Mouse (Mus musculus) thymus, adult 18-20 months (tissue): Measurements from ENCODE around the gene Eif2d.
A peak's percentile ranks its signal among the peaks of the same experiment; 100 is the strongest.
"Not testable (repeated sequence)": the region's sequence is repeated elsewhere in the genome, so short reads cannot be mapped to it uniquely, and the experiment has no call there.

Experiments
- DNase-seq, 2 experiments: peaks; one replicate each; pipeline ENCODE4 v3.0.0; 2022; ENCODE audit warnings: mixed read lengths in 2 of 2

The Eif2d gene

DNA sequence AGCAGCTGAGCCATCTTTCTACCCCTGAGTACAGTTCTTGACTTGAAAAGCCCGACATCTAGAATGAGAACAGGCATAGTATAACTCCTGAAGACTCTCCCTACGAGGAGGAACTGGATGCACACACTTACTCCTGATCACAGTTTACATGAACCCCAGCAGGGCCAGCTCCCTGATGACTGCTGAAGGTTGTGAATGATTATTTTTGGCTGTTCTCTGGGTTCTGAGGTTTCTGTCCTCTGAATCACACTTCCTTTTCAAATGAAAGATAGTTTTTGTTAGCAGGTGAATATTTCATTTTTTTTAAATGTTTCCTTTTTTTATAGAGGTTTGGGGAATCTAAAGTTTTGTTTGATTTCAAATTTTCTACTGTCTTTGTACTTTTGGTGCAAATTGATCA lies 11.5 kb upstream of the Eif2d start:
- no peak for DNase-seq

DNA sequence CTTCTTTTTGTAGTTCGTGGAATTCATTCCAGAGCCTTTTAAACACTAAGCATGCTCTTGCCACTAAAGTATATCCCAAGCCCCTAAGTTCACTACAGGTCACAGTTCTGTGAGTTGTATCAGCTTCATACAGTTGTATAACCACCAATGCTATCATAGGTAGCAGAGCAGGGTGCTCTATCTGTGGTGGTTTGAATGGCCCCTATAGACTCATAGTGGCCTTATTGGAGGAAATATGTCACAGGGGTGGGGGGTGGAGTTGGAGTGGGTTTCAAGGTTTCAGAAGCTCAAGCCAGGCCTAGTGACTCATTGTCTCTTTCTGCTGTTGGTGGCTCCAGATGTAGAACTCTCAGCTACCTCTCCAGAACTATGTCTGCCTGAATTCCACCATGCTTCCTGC lies 10.5 kb upstream of the Eif2d start:
- DNase-seq: no peak

DNA sequence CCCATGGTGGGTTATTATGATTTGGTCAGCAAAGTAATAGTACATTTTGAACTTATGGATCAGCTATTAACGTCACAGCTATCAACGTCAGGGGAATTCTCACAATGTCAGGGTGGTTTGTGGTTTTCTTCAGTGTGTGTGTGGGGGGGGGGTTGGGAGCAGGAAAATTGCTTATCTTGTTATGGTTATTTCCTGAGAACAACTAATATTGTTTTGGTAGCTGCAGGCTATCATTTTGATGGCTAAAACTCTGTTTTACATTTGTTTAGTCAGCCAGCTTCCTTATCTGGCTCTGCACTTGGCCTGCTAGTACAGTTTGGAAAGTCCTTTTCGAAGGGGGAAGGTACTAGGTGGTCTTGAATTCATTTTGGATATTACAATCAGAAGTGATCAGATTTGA lies 7.8 kb upstream of the Eif2d start:
- not testable (repeated sequence) for DNase-seq

DNA sequence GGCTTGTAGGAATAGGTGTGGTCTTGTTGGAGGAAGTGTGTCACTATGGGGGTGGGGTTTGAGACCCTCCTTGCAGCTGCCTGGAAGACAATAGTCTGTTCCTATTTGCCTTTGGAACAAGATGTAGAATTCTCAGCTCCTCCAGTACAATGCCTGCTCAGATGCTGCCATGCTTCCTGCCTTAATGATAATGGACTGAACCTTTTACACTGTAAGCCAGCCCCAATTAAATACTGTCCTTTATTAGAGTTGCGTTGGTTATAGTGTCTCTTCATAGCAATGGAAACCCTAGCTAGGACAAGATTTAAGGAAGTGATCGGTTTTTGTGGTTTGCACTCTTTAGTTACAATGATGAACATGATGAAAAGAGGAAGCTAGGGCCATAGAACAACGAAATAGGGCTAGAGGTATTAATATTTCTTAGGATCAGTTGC lies 6.8 kb upstream of the Eif2d start:
- DNase-seq: no peak

DNA sequence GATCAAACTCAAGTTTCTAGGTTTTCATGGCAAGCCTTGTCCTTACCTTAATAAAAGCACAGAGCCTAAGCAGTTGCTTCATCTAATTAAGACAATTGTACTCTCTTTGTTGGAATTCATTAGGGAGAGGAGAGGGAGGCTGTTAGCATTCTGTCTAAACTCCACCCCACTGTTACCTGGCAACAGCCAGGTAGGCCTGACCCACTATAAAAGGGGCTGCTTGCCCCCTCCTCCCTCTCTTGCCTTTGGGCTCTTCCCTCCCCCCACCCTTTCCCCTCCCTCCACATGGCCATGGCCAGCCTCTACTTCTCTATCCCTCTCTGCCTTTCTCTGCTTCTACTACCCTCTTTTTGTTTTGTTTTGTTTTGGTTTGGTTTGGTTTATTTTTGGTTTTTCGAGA lies 3.5 kb upstream of the Eif2d start:
- no peak for DNase-seq

DNA sequence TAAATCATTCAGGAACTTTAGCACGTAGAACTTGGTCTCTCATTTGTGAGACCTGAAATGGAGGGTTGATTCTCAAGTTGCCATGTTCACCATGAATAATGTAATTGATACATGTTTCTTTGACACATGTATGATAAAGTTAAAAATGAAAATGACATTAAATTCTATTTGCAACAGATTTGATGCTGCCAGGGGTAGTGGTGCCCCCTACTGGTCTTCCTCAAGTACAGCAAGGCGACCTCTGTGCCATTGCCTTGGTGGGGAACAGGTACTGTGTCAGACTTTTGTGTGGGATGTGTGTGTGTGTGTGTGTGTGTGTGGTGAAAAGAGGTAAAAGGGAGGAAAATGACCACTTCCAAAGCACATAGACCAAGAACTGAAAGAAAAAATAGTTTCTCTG lies 2.5 kb downstream of the Eif2d start:
- peak in 1 of 2 experiments; percentile 22 for DNase-seq

DNA sequence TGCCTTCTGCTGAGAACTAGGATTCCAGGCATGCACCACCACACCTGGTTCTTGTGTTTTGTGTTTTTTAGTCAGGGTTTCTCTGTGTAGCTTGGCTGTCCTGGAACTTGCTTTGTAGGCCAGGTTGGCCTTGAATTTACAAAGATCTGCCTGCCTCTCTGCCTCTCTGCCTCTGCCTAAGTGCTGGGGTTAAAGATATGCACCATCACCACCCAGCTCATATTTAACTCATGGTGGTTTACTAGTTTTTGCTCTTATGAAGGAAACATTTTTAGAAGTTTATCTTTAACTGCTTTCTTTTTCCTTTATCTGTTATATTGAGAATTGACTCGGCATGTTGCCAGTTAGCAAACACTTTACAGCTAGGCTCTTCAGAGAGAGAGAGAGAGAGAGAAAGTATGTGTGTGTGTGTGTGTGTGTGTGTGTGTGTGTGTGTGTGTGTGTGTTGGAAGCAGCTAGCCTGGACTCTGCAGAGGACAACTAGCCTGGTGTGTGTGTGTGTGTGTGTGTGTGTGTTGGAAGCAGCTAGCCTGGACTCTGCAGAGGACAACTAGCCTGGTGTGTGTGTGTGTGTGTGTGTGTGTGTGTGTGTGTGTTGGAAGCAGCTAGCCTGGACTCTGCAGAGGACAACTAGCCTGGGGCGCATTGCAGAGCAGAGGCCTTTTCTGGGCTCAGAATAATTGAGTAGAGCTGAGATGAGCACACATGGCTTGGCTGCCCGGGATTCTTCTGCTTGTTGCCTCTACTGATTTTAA lies 6.8 kb downstream of the Eif2d start:
- not testable (repeated sequence) for DNase-seq

DNA sequence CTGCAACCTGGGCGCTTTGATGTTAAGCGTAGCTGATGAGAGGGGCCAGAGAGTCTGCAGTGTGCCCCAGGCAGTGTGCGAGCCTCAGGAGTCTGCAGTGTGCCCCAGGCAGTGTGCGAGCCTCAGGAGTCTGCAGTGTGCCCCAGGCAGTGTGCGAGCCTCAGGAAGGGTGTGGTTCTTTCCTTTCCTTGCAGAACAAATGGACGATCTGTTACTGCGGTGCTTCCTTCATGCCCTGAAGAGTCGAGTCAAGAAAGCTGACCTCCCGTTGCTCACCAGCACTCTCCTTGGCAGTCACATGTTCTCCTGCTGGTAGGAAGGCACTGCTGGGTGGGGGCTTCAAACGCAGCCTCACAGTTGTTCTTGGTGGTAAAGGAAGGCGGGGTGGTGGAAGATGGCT lies 8.1 kb downstream of the Eif2d start:
- DNase-seq: no peak

DNA sequence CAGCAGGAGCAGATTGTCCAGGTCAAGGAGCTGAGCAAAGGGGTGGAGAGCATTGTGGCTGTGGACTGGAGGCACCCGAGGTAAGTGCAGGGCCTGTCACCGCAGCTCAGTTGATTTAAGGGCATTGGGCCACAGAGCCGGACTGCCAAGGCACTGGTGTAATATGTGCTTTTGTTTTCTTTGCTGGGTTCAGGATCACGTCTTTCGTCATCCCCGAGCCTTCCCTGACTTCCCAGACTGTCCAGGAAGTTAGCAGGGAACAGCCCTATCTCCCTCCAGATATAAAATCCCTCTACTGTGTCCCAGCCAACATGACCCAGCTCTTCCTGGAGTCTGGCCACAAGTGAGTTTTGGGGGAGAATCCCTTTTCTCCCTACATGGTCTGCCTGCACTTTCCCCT lies 11.4 kb downstream of the Eif2d start:
- no peak for DNase-seq

DNA sequence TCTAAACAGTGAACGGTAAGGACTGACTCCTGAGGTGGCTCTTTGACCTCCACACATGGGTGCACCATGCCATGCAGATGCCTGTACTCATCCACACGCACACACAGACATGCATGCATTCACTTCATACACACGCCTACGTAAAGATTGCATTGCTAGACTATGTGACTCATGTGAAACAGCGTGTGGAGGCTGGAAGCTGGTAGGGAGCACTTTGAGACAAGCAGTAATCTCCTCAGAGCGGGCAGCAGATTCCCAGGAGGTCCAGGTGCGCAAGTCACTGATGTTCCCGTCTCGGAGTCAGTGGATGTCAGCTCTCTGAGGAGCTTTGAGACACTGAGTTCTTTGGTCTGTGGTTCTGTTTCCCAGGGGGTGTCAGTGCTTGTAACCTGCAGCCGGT lies 14.6 kb downstream of the Eif2d start:
- no peak for DNase-seq

DNA sequence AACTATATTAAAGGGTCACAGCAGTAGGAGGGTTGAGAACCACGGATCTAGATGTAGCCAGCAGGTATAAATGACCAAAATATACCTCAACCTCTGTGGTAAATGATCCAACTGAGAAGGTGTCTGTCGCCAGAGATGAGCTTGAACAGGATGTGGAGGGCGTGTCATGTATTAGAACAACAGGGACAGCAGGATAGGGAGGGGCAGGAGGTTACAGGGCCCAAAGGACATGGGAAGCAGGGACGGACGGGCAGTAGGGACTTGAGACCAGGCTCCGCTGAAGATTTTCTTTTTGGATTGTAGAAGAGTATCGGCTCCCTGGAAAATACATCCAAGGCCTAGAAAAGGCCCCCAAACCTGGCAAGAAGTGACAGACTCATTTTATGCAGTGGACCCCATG lies 20.0 kb downstream of the Eif2d start:
- DNase-seq: no peak

DNA sequence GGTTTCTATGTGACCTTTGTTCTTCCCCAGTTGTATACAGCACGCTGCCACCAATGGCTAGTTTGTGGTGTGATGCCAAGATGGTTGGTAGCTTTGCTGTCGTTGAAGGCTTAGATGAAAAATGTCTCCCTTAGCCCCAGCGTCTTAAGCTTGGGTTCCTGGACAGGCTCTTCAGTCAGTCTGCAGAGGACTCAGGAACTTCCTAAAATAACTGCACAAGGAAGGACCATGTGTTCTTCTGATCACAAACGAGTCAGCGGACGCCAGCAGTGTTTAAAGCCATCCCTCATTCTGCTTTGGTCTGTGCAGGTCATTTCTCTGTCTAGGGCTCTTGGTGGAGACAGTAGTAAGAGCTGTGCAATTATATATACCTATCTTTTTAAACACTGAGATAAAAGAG lies 20.8 kb downstream of the Eif2d start:
- no peak for DNase-seq

DNA sequence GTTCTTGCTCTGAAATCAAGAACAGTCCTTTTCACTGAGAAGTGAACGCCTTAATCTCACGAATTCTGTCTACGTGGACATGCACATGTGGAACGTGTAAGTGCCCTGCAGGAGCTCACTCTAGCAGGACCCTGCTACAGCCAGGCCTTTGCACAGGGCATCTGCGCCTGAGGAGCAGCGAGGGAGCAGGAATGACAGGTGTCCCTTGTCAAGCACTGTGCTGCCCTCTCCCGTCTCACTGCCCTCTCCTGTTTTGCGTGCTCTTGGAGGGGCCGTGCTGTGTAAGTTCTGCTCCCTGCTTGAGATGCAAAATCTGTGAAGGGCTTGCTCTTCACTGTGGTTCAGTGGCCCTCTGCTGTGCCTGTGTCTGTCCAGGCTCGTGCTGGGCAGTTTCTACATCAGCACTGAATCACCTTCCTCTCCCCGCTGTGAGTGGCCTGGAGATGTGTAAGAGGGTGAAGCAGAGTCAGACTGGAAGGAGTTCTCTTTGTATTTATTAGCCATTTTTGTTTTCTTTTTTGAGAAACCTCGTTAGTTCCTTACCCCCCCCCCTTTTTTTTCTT lies 21.4 kb downstream of the Eif2d start:
- DNase-seq: no peak

DNA sequence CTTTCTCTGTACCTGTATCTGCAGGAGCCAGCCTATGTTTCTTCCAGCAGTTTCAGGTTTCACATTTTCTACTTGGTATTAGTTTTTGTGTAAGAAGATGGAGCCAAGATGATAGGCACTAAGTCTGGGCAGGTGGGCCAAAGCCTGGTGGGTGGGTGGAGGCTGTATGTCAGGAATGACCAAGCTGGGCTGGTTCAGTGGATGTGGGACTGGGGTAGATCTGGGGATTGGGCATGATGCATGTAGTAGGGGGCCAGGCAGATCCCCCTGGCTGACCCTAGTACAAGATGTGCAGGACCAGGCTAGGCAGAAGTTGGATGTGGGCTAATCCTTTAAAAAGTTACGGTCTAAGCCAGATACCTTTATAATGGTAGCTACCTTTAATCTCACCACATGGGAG lies 22.2 kb downstream of the Eif2d start:
- no peak for DNase-seq

DNA sequence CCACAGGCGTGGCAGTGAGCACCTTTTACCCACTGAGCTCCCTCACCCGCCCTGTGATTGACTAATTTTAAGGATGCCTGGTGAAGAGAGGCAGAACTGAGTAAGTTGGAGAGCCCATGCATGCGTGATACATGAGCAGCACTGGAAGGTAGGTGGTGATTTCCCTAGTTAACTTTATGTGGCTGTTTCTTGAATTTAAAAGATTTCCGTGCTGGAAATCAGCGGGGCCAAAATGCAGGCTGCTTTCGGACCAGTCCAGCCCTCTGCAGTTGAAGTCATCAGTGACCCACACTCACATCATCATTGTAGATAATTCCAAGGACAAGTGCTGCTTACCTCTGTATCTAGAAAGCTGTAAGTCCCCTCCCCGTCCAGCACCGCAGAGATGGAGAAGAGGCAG lies 22.8 kb downstream of the Eif2d start:
- no peak for DNase-seq

DNA sequence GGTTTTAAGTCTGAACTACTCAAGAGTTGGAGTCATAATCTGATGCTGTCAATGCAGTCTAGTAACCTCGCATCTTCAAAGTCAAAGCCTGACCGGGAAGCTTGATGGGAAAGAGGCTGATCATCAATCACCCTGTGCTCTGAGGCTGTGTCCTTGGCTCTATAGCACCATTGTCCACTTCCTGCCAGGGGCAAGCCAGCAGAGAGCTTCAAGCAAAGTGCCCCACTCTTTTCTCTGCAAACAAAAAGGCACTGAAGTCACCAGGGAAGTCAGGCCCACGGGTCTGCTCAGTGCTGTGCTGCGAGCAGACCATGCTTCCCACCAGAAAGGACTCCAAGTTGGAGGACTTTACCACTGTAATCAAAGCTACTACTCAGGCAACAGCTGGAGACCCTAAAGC lies 24.3 kb downstream of the Eif2d start:
- no peak for DNase-seq

DNA sequence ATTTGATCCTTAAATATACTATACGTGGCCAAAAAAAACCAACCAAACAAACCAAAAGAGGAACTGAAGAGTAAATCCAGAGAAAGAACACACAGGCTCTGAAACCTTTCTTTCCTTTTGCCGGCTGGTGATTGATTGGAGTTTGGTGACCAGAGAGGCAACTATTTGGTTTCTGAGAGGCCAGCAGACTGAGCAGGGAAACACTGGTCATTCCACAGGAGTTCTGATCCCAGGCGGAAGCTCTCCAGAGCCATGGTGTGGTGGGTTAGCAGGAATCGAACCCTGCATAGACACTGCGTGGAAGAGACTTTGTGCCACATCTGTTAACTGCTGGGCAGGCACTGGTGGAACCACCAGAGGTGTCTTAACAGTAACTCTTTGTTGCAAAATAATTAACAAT lies 25.1 kb downstream of the Eif2d start:
- no peak for DNase-seq

DNA sequence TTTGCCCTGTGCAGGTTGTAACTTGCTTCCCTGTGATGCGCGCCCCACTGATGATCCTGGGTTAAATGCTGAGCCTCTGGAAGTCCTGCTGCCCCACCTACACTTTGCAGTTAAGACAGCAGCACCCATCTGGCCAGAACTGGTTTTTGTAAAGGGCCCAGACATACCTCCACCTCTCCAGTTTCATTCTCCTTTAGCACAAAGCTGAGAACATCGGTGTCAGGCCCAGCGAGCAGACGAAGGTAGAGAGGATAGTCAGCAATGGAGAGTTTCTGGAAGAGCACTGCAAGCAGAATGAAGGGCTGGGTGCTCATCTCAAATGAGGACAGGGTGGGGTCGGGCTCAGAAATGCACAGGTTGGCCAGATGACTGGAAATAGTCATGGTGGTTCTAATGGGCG lies 27.4 kb downstream of the Eif2d start:
- DNase-seq: no peak

DNA sequence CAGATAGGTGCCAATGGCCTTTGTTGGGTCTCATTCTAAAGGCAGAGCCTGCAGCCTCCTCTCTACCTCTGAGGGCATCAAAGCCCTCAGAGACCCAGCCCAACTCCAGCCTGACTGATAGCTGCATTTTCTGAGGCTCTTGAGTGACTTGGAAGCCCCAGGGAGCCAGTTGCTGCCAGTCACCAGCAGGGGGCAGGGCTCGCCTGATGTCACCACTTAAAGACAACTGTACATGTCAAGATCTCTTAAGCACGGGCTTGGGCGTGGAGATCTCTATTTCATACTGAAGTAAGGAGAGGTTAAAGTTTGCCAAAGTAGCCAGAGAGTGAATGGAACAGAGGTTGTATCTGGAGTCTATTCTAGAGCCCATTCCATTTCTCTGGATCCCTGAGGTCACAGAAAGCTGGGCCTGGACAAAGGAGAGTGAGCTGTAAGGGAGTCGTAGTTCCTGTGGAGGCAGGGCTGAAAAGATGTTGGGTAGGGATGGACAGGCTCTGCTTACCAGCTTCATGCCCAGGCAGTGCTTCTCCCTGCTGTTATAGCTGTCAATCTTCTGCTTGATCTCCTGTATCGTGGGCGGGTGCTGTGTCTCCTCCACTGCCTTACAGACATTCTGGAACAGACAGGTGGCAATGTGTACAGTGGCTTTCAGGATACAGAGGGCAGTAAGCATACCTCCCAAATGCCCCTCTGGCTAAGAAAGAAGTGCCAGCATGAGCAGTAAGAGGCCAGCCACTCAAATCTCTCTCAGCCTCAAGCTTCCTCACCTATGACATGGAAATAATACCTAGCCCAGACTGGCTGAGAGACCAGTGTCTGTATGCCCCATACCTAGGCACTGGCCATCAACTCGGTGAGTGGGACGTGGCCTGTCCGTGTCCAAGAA lies 28.9 kb downstream of the Eif2d start:
- DNase-seq: peak; percentile 62 to 76

DNA sequence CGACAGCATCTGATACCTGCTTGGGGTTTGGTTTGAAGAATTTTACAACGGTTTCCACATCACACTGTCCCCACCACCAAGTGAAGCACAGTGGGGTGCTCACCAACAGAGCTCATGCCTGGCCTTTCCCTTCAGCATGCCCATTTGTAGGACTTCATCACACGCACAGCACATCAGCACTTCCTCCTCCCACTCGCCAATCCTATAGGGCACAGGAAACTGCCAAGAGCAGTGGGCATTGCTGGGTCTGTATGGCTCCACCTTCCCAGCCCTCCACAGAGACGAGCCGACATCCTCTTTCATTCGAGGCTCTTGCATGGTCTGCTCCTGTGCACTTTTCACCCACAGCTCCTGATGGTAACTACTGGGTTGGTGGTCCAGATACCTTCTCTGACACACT lies 30.2 kb downstream of the Eif2d start:
- DNase-seq: no peak

DNA sequence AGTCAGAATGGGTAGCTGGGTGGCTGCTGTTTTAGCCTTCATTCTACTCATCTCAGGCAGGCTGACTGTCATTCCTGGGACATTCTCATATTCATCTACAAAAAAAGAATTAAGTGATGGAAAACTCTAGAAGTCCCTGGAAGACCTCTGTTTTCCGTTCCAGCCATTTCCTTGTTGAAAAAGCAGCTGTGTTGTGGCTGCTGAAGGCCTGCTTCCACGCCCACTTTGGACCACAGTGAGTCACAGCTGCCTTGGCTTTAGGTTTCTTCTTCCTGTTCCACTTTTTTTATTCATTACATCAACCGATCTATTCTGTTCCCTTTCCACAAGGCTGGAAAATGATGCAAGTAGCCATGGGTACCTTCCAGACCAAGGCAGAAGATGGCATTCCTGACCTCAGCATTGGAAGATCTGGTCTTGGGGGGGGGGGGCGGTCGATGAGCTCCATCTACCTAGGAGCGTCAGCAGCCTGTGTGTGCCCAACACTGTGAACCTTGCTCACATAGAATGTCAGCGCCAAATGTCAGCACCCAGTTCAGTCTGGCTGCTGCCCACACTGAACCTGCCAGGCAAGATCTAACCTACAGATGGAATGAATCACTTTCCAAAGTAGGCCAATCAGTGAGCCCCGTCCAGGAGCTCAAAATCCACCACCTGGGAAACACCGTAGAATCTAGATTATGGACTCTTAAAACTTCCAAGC lies 31.4 kb downstream of the Eif2d start:
- no peak for DNase-seq

DNA sequence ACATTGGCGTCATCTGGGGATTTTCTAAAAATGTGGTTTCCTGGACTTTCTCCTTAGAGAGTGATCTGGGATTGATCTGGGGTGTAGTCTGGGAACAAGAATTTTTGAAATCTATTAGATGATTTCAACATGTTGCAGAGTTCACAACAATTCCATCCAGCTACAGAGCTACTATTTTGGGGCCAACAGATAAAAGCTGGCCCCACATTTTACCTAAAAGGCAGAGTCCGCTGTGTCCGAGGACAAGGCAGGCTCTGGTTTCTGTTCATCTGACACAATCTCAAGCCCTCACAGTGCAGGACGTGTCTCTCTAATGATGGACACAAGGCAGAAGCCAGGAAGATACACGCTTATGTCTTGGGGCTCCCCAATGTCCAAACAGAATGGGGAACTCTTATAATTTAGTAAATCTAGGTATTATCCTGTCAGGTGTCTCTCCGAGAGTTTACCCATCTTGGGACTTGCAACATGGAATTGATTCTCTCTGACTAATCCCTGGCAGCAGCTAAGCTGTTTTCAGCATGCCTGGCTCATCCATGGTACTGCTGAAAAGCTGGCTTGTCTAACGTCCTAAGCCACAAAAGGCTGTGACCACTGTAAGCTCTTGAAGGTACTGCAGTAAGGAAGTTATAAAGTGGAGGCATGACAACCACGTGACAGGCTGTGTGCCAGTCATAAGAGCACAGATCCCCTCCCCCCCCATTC lies 32.1 kb downstream of the Eif2d start:
- no peak for DNase-seq
